Mouse (Mus musculus) stomach, postnatal 0 days (tissue): Measurements from ENCODE around the gene Gp9. TPM values are rescaled to one million over a fixed set of nuclear protein-coding genes. Genes with fewer than 3 reads are reported as not detected.

Experiments used
- ATAC-seq: fragments of 200-750 bp; cut with Nextera tagmentation; 2 replicates; pipeline ENCODE4 v1.8.0; 2017; ENCODE audit not compliant: low FRiP score, low TSS enrichment
- DNase-seq: peaks from one replicate; pipeline ENCODE4 v3.0.0-alpha.2; 2016; ENCODE audit warnings: low spot score
- H3K27ac ChIP-seq: fragments of 300-500 bp; sonication (generic); replicated peaks from 2 replicates; pipeline ENCODE4 v1.5.1; 2014; ENCODE audit warnings: mild to moderate bottlenecking, control low read depth
- H3K27me3 ChIP-seq: fragments of 300-500 bp; sonication (generic); 2 replicates; pipeline ENCODE4 v1.6.1; 2014; ENCODE audit warnings: low read length; ENCODE audit not compliant: control insufficient read depth, insufficient read depth
- H3K36me3 ChIP-seq: fragments of 300-500 bp; sonication (generic); 2 replicates; pipeline ENCODE4 v1.6.1; 2014; ENCODE audit warnings: low read length, mixed read lengths; ENCODE audit not compliant: control insufficient read depth, insufficient read depth
- H3K4me1 ChIP-seq: fragments of 300-500 bp; sonication (generic); replicated peaks from 2 replicates; pipeline ENCODE4 v1.6.1; 2014; ENCODE audit warnings: antibody characterized with exemption; ENCODE audit not compliant: control insufficient read depth, insufficient read depth
- H3K4me2 ChIP-seq: fragments of 300-500 bp; sonication (generic); replicated peaks from 2 replicates; pipeline ENCODE4 v1.6.1; 2014; ENCODE audit warnings: low read depth, mild to moderate bottlenecking, control low read depth, moderate library complexity
- H3K4me3 ChIP-seq: fragments of 300-500 bp; sonication (generic); 2 replicates; pipeline ENCODE4 v1.5.1; 2014; ENCODE audit warnings: low read depth, low read length, control low read depth
- H3K9ac ChIP-seq: fragments of 300-500 bp; sonication (generic); 2 replicates; pipeline ENCODE4 v1.6.1; 2014; ENCODE audit warnings: mild to moderate bottlenecking, low read length, control low read depth, mixed read lengths
- H3K9me3 ChIP-seq: fragments of 300-500 bp; sonication (generic); 2 replicates; pipeline ENCODE4 v1.6.1; 2016; ENCODE audit warnings: low read length; ENCODE audit not compliant: control insufficient read depth
- CTCF ChIP-seq: IDR thresholded peaks from 2 replicates; pipeline ENCODE4 v1.5.1; 2016; ENCODE audit warnings: antibody characterized with exemption, low read depth, mild to moderate bottlenecking, moderate library complexity
- EP300 ChIP-seq: optimal IDR thresholded peaks from 2 replicates; pipeline ENCODE3; 2016; ENCODE audit warnings: antibody characterized with exemption
- WGBS: fragments of 180-500 bp; shearing (Covaris S2); extraction: QIAGEN DNeasy Blood & Tissue Kit; methylation state at CpG from one replicate; pipeline ENCODE4 v1.1.7; 2014; 5-methylcytosine and 5-hydroxymethylcytosine counted together
- polyA plus RNA-seq: library from polyadenylated mRNA; unstranded; fragments of >200 nt; fragmentation: Nextera tagmentation; extraction: Ambion mirVana; gene quantifications from 2 replicates; pipeline ENCODE4 v1.2.1, GENCODE M21; 2015

The Gp9 gene
- polyA plus RNA-seq, 1 experiment from 2014 or later, result 0.40 TPM

DNA sequence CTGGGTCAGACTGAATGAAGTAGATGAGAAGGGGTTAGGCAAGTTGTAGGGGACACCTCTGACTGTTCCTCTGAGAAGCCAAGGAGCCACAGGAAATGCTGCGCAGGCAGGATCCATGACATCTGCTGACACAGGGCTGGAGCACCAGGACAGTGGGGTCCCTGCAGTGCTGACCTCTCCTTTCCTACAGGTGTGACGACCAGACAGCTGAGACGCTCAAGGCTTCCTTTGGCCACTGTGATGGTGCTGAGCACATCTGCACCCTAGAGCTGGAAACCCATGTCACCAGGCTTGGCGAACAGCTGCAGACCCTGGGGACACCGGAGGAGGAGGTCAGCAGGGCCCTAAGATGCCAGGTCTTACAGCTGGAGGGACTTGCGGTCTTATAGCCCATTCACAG lies 26.3 kb upstream of the Gp9 start:
- no peak overlapping the region for H3K4me3 ChIP-seq
- WGBS, result 82% methylated on average over 6 of the region's 6 CpGs
- no peak overlapping the region for H3K27ac ChIP-seq
- no peaks in the 10 kb centered on the region for H3K27me3 ChIP-seq
- H3K9ac ChIP-seq, result no peak overlapping the region
- H3K4me2 ChIP-seq, result no peak overlapping the region
- DNase-seq (no peak), ATAC-seq (no peak)
- no peaks in the 10 kb centered on the region for H3K9me3 ChIP-seq
- TF ChIP-seq CTCF (no peak), EP300 (no peak)
- H3K36me3 ChIP-seq, result no peaks in the 10 kb centered on the region
- H3K4me1 ChIP-seq, result no peaks in the 10 kb centered on the region

DNA sequence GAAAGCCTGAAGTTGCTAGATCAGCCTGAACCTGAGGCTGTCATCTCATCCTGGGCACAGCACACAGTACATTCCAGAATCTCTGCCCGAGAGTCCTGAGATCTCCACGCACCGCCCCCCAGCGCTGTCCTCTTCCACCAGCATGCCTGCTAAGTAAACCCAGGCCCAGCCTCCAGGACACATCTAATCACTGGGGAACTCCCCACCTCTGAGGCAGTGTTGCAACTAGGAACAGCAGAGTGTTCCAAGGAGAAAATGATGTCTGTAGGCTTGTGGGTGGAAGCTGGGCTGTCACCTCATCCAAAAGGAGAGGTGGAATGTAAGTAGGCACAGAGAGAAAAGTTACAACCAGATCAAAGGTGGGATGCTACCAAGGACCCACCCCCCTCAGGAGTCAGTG lies 22.7 kb upstream of the Gp9 start:
- H3K9me3 ChIP-seq, result no peaks in the 10 kb centered on the region
- no peaks in the 10 kb centered on the region for H3K4me1 ChIP-seq
- no peak for TF ChIP-seq CTCF
- TF ChIP-seq EP300, result no peak
- no peaks in the 10 kb centered on the region for H3K27me3 ChIP-seq
- H3K4me3 ChIP-seq, result no peak overlapping the region
- H3K9ac ChIP-seq, result no peak overlapping the region
- DNase-seq (no peak), ATAC-seq (no peak)
- H3K27ac ChIP-seq, result no peak overlapping the region
- no peak overlapping the region for H3K4me2 ChIP-seq
- 84% methylated on average over 4 of the region's 4 CpGs for WGBS
- no peaks in the 10 kb centered on the region for H3K36me3 ChIP-seq

DNA sequence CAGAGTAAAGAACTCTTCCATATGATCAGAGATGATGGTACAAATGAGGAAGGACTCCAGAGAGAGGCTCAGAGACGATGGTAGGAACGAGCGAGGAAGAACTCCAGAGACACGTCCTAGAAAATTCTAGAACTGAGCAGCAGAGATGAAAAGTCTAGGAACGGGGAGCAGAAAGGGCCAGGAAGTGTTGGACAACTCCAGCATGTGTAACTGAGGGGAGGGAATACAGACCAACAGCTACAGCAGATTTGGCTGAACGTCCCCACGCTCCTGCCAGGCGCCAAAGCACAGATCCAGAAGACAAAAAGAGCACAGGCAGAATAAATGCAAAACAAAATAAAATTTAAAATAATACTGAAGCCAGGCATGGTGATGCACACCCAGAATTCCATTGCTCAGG lies 21.0 kb upstream of the Gp9 start:
- no peaks in the 10 kb centered on the region for H3K27me3 ChIP-seq
- no peak overlapping the region for H3K4me3 ChIP-seq
- H3K4me2 ChIP-seq, result no peak overlapping the region
- ATAC-seq (no peak), DNase-seq (no peak)
- H3K9ac ChIP-seq, result no peak overlapping the region
- H3K9me3 ChIP-seq, result no peaks in the 10 kb centered on the region
- no peaks in the 10 kb centered on the region for H3K36me3 ChIP-seq
- WGBS, result 87% methylated on average over 8 of the region's 8 CpGs
- no peak overlapping the region for H3K27ac ChIP-seq
- H3K4me1 ChIP-seq, result no peaks in the 10 kb centered on the region
- no peak for TF ChIP-seq EP300
- no peak for TF ChIP-seq CTCF

DNA sequence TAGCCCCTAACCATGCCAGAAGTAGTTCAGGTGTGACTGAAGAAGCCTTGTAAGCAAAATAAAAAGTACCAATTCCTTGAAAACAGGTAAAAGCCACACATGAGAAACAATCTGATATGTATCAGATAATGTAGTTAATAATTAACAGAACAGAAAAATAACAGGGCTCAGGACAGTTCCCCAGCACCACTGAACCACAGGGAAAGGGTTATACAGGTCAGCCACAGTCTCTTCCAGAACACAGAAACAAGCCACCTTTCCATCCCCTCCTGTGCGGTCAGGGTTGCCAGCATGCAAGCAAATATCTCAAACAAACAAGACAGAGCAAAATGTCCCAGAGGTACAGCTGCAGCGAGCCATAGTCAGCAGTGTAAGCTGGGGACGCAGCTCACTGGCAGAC lies 18.5 kb upstream of the Gp9 start:
- Histone ChIP-seq H3K27ac (no peak overlapping the region), H3K9me3 (no peaks in the 10 kb centered on the region), H3K9ac (no peak overlapping the region), H3K4me3 (no peak overlapping the region), H3K36me3 (no peaks in the 10 kb centered on the region), H3K27me3 (no peaks in the 10 kb centered on the region), H3K4me2 (no peak overlapping the region), H3K4me1 (no peaks in the 10 kb centered on the region)
- DNase-seq (no peak), ATAC-seq (0 out of 2 replicates have a peak, but pooled peaks have one; percentile 14)
- 32% methylated on average over 3 of the region's 3 CpGs for WGBS
- TF ChIP-seq CTCF (no peak), EP300 (no peak)

DNA sequence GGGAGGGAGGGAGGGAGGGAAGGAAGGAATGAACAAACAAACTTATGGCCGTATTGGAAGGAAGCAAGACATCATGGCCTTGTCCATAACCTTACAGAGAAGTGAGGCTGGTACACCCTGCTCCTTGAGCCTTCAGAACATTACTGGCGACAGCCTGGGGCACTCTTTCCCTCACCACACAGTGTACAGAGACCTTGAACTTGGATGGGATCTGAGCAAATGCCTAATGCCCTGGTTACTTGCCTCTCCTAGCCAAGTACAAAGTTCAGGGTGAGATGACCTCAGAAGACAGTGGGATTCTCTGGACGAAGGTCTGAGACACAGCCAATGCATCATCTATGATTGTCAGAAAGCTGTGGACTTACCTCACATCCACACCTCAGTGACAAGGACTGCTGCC lies 18.0 kb upstream of the Gp9 start:
- Histone ChIP-seq H3K4me2 (no peak overlapping the region), H3K9me3 (no peaks in the 10 kb centered on the region), H3K4me1 (no peaks in the 10 kb centered on the region), H3K9ac (no peak overlapping the region), H3K27ac (no peak overlapping the region), H3K4me3 (no peak overlapping the region), H3K36me3 (no peaks in the 10 kb centered on the region), H3K27me3 (no peaks in the 10 kb centered on the region)
- no peak for TF ChIP-seq EP300
- TF ChIP-seq CTCF, result no peak
- whole genome bisulfite sequencing, result 43% methylated on average over 3 of the region's 3 CpGs
- 0 out of 2 replicates have a peak, but pooled peaks have one; percentile 21 for ATAC-seq
- no peak for DNase-seq

DNA sequence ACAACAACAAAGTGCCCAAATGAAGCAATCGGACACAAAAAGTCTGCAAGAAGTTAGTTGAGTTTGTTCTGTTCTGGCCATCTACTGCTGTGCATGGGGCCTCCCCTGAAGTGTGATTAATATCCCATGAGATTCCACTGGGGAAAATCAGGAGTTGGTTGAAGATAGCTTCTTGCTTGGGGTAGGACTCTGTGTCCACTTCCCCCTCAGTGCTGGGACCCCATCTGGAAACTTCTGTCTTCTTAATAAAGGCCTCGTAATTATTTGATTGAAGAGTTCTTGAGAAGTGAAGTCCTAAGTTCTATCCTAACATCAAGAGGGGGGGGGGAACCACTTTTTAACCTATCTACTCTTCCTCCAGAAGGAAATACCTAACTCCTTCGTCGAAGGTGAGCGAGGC lies 15.7 kb upstream of the Gp9 start:
- Histone ChIP-seq H3K9me3 (no peaks in the 10 kb centered on the region), H3K36me3 (no peaks in the 10 kb centered on the region), H3K4me2 (no peak overlapping the region), H3K4me1 (no peaks in the 10 kb centered on the region), H3K4me3 (no peak overlapping the region), H3K27me3 (no peaks in the 10 kb centered on the region), H3K27ac (no peak overlapping the region), H3K9ac (no peak overlapping the region)
- no peak for TF ChIP-seq CTCF
- no peak for TF ChIP-seq EP300
- WGBS, result 74% methylated on average over 5 of the region's 5 CpGs
- ATAC-seq, result no peak
- DNase-seq, result no peak
